Mouse (Mus musculus): ENCODE measurements at regions not wholly inside any gene's neighbourhood (a gene's known extent, or its start where the extent isn't known, plus 50 kb on each side); places are given as distances from the start of the nearest gene placed in this dataset.
A peak's percentile ranks its signal among the peaks of the same experiment; 100 is the strongest.

DNA sequence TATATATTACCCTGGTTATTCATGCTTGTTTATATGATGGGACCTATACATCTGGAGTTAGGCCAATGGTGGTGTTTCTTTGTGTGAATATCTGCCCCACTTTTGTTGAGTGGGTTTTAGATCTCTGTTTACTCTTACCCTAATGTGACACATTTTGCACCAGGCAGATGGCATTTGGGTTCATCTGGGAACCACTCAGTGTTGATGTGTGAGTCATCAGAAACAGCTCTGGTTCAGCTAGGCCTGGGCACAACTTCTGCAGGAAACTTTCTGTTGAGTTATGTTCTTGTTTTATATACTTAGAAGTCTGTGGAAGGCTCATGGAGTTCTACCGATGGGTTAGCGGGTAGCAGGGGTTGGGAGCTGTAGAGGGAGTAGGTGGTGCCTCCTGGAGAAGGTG is 191.7 kb upstream of the Slc30a5 start:
- peak; percentile 82 for ATAC-seq (ENCODE audit: low TSS enrichment)

DNA sequence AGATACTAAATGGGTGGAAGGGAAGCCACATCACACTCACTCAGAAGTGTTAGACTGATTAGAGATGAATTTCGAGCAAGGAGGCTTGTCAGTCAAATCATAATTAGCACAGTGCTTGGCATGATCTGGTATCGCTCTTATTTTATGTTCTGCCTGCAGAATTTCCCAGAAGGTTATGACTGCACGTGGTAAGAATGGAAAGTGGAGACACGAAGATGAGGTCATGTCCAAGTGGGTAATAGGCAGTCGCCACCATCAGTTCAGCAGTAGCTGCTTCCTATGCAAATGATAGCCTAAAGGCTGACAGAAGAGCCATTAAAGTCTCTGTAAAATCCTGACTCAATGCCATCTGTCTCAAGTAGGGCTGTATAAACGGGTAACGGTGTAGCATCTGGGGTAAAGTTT is 186.0 kb upstream of the Slc30a5 start:
- ATAC-seq (ENCODE audit: low TSS enrichment): no peak

DNA sequence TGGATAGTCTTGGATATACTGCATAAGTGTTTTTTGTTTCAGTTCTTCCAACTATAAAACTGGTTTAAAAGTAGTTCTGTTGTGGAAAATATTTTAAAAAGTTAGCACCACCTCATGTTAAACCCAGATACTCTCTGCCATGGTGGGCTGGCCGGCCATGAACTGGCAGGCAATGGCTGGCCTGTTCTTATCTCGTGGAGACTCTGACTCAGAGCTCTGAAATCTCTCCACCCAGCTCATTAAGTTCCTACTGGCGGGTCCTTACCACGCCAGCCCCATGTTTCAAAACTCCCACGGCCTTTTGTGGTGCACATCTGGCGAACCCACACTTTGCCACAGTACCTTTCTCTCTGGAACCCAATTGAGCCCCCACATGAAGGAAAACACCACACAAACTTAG is 183.8 kb upstream of the Slc30a5 start:
- no peak for ATAC-seq (ENCODE audit: low TSS enrichment)

DNA sequence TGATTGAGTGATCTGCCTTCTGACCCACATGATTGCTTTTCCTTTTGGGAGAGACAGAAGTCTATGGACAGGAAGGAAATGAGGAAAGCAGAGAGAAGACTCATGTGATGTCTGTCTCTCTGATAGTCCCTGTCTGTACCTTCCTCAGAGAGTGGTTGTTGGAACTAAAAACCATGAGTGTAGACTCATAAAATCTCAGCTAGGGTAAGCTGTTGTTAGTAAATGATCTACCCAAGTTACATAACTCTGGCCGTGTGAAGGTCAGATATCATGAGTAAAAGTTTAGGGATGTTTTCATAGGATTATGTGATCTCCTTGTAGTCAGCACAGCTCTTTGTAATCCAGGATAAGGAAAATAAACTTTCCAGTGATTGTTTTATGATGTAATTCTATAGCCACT is 183.0 kb upstream of the Slc30a5 start:
- ATAC-seq (ENCODE audit: low TSS enrichment): no peak

- no peak for ATAC-seq (ENCODE audit: low TSS enrichment)
These were observed 182.2 kb upstream of the Slc30a5 start for GRCm38 (mm10) chr13:101015435-101015834.

DNA sequence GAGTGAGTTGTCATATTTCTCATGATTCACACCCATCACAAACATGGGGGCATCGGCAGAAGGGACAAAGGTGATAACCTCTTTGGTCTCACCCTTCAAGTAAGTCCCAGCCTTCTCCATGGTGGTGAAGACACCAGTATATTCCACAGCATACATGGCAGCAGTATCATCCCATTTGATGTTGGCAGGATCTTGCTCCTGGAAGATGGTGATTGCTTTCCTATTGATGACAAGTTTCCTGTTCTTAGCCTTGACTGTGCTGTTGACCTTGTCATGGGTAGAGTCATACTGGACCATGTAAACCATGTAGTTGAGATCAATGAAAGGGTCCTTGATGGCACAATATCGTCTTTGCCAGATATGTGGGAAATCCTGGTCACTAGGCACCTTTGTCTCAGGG is 180.4 kb upstream of the Slc30a5 start:
- no peak for ATAC-seq (ENCODE audit: low TSS enrichment)

DNA sequence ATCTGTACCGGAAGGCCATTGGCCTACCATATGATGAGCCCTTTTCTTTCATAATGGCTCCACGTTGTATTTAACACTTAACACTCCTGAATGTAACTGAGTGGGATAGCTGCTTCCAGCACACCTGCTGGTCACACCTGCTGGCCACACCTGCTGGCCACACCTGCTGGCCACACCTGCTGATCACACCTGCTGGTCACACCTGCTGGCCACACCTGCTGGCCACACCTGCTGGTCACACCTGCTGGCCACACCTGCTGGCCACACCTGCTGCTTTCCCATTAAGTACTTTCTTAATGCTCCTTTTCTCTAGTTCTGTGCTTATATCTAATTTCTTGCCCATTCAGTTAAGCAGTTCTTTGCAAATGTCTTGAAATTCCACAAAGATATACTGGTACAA is 157.4 kb upstream of the Slc30a5 start:
- ATAC-seq (ENCODE audit: low TSS enrichment): no peak

GRCm38 (mm10) chr13:100988671-100989531 is 155.7 kb upstream of the Slc30a5 start:
- ATAC-seq (ENCODE audit: low TSS enrichment): no peak

DNA sequence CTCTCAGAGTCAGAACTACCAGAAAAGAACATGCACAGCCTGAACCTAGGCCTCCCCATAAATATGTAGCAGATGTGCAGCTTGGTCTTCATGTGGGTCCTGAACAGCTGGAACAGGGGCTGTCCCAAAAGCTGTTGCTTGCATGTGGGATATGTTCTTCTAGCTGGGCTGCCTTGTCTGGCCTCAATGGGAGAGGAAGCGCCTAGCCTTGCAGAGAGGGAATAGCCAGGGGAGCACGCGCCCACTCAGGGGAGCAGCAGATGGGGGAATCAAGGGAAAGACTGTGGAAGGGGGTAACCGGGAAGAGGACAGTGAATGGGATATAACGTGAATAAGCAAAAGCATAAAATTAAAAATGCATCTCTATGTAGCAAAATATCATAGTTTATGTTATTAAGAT is 154.9 kb upstream of the Slc30a5 start:
- no peak for ATAC-seq (ENCODE audit: low TSS enrichment)

DNA sequence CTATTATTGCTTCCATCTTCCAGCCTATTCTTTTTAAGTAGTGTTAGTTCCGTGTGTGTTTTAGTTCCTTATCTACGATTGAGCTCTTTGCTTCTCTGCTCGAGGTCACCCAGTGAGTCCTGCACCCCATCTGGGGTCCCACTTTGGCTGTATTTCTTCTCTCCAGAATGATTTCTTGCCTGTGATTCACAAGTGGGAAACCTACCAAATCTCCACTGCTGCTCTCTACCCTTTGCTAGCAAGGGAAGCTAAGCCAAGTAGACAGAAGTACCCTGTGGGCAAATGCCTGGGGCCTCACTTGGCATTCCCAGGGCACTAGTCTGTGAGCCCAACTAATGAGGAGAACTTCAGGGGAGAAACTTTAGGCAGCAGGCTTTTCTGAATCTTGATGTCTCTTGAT is 142.5 kb upstream of the Slc30a5 start:
- ATAC-seq (ENCODE audit: low TSS enrichment): no peak

DNA sequence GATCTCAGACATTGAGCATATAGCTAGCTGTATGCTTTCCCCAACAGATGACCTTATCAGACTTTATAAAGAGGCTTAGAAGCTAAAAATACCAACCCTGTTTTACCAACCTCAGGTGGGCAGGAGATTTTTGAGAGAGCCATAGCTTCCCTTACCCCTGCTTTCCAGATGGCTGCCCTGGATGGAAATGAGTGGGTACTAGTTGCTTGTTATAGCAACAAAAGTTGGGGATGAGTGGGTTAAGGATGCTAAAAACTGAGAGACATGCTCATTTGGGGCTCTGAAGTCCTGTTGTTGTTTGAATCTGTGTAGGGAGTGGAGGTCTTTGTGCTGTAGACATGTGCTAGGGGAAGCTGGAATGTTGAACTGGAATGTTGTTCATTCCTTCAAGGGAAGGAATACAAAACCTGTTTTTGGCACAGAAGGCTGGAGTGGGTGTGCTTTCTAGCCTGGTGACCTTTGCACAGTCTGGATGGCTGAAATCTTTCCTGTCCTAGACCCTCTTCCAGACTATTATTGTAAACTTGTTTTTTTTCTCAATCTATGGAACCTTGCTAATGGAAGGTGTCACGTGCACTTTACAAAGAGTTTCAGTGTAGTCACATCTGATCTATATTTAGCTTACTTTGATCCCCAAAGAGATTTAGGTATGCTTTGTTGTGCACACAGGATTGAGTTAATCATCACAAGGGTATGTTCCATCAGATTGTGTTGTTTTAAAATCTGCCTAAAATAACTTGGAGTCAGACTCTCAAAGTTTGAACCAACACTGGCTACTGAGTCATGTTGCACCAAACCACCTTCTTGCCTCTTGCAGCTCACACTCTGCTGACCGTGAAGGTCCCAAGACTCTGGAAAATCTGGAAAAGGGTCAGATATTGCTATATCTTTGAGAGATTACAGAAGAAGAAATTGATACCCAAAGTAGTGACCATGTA is 138.1 kb upstream of the Slc30a5 start:
- peak; percentile 29 for ATAC-seq (ENCODE audit: low TSS enrichment)

- peak; percentile 25; the same call in 1 of the 2 replicates for ATAC-seq (ENCODE audit: low TSS enrichment)
These were observed 129.7 kb upstream of the Slc30a5 start for GRCm38 (mm10) chr13:100962811-100963540.

- peak; percentile 87 for ATAC-seq (ENCODE audit: low TSS enrichment)
These were observed 121.5 kb upstream of the Slc30a5 start for GRCm38 (mm10) chr13:100954598-100955251.

DNA sequence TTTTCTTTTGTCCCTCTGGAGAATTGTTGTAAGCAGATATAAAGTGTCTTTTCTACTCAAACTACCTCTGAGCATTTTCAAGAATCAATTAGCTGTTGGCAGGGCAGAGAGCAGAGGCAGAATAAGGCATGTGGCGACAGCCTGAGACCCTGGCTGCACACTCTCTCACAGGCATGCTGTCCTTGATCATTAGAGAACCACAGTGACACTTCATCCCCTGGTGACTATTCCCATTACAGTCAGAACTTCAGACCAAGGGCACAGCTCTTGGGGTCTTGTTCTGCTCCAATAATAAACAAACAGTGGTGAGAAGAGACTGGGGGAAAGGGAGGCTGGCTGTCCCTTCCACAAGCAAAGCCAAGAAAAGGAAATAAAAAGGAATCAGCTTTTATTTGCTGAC is 120.9 kb upstream of the Slc30a5 start:
- no peak for ATAC-seq (ENCODE audit: low TSS enrichment)

- no peak for ATAC-seq (ENCODE audit: low TSS enrichment)
These were observed 117.9 kb upstream of the Slc30a5 start for GRCm38 (mm10) chr13:100951185-100951508.

DNA sequence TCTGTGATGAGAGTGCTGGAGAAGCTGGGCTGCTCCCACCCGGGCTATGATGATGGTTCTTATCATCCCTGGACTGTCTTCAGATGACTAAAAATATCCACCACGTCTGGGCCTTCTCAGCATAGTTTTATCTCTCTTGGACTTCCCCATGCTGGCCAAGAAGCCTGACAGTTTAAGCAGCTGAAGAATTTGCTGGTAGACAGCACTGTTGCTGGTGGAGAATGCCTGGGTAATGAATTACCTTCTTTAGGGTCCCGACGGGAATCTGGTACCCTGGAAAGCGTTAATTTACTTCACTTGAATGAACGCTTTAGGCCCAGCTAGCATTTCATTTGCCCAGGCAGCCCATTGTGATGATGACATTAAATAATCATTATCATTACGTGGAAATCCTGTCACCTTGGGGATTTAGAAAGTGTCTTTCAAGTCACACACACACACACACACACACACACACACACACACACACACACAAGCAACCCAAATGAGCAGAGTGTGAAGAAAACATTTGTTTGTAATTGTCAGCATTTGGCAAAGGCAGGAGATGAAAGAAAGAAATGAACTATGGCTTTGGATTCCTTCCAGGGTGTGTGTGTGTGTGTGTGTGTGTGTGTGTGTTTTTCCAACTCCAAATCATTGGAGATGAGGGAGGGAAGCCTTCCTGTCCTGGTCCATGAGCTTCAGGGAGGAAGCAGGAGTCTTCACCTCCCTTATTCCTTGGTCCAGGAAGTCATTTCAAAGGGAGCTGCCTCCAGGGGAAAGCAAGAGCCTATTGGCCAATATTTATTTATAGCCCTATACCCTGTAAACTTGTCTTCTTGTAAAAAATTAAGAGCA is 117.3 kb upstream of the Slc30a5 start:
- ATAC-seq (ENCODE audit: low TSS enrichment): no peak

DNA sequence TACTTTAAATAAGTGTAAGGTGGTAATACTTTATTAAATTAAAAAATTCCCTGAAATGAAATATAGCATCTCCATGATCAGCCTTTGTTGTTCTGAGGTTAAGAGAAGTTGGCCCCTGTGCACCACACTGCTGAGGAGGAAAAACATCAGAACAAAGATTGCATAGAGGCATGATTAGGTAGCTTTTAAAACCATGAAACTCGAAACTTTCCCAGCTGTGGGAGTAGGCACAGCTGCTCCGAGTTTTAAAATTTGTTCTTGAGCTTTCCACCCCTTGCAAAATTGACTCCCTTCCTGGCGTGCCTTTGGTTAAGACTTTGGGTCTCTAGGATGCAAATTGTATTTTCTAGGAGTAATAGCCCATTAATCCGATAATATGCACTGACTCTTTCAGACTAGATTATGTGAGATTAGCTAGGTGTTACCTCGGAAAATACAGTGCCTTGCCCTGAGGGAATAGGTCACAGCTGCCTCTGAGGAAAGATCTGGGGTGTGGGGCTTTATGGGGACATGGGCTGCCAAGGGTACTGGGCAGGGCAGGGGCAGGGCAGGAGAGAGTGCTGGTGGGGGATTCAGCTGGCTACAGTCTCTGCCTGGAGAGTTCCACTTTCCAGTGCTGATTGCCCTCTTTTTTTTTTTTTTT is 110.1 kb upstream of the Slc30a5 start:
- no peak for ATAC-seq (ENCODE audit: low TSS enrichment)

GRCm38 (mm10) chr13:100940791-100941190 is 107.6 kb upstream of the Slc30a5 start:
- ATAC-seq (ENCODE audit: low TSS enrichment): no peak

GRCm38 (mm10) chr13:100939677-100940076 is 106.5 kb upstream of the Slc30a5 start:
- ATAC-seq (ENCODE audit: low TSS enrichment): peak; percentile 92

- peak; percentile 88 for ATAC-seq (ENCODE audit: low TSS enrichment)
These were observed 100.0 kb upstream of the Slc30a5 start for GRCm38 (mm10) chr13:100933265-100933664.

Measured in frontal cortex, adult (tissue).